Comparison of ENCODE assay signal across 9 mouse cellular contexts in genomic region chr10:119692284-119692890, GRCm38 (mm10).
DNase-seq lines count a peak whose midpoint lies in the region; ATAC-seq lines count a peak whose summit lies in the region.
"Had no signal": no experiment of that assay in that cellular context is flagged by ENCODE, and none has a peak within 500 bp of the region (broad histone marks: within the 10 kb centered on the region; RNA-seq: fewer than 3 reads in every experiment).

No protein-coding gene starts in this region.

- no peaks in the 10 kb centered on the region for H3K9me3 ChIP-seq in heart, embryonic 11.5 days (replicated peaks; ENCODE audit: control insufficient read depth, low read length)
- no peaks in the 10 kb centered on the region for H3K9me3 ChIP-seq in forebrain, embryonic 10.5 days
- no peaks in the 10 kb centered on the region for H3K9me3 ChIP-seq in neural tube, embryonic 15.5 days (replicated peaks)

- H3K4me1 ChIP-seq in heart, embryonic 11.5 days (ENCODE audit: control insufficient read depth, insufficient read depth, low read length) = peaks cover 3% of the 10 kb centered on the region; the same call in 1 of the 2 replicates
- H3K4me1 ChIP-seq in forebrain, embryonic 10.5 days = peaks cover 53% of the 10 kb centered on the region
- peaks cover 41% of the 10 kb centered on the region for H3K4me1 ChIP-seq in neural tube, embryonic 15.5 days

- H3K27ac ChIP-seq in heart, embryonic 11.5 days (ENCODE audit: low read depth, low read length) = no peak overlapping the region
- peak overlapping the region; percentile 88 for H3K27ac ChIP-seq in forebrain, embryonic 10.5 days
- H3K27ac ChIP-seq in neural tube, embryonic 15.5 days (replicated peaks) = peak overlapping the region; percentile 28; the same call in 1 of the 2 replicates

- H3K27me3 ChIP-seq in heart, embryonic 11.5 days (ENCODE audit: control insufficient read depth, insufficient read depth, low read length) = no peaks in the 10 kb centered on the region
- peaks cover 15% of the 10 kb centered on the region; the same call in 1 of the 2 replicates for H3K27me3 ChIP-seq in forebrain, embryonic 10.5 days (ENCODE audit: poor library complexity, severe bottlenecking)
- no peaks in the 10 kb centered on the region for H3K27me3 ChIP-seq in neural tube, embryonic 15.5 days (replicated peaks)

- H3K4me3 ChIP-seq in heart, embryonic 11.5 days (ENCODE audit: low read depth, low read length) = peak overlapping the region; percentile 37
- peak overlapping the region; percentile 58 for H3K4me3 ChIP-seq in forebrain, embryonic 10.5 days
- H3K4me3 ChIP-seq in neural tube, embryonic 15.5 days (replicated peaks) = peak overlapping the region; percentile 47

- 0 out of 2 replicates have a peak overlapping the region, but pooled peaks have one; percentile 2 for H3K9ac ChIP-seq in heart, embryonic 11.5 days (ENCODE audit: low read depth, low read length)
- H3K9ac ChIP-seq in neural tube, embryonic 15.5 days (replicated peaks) = peak overlapping the region; percentile 41

- 3% methylated on average over 26 of the region's 26 CpGs for WGBS in heart, embryonic 11.5 days (ENCODE audit: insufficient replicate concordance)
- 3% methylated on average over 26 of the region's 26 CpGs for whole genome bisulfite sequencing in forebrain, embryonic 10.5 days
- WGBS in neural tube, embryonic 15.5 days = 1% methylated on average over 26 of the region's 26 CpGs

- no peak for DNase-seq in heart, adult 8-10 months (ENCODE audit: low spot score)
- DNase-seq in MN1 (ENCODE audit: low spot score) = peak; percentile 73
- DNase-seq in forebrain, embryonic 10.5 days (ENCODE audit: extremely low spot score, low spot score) = peak; percentile 48
- peak; percentile 20 to 24 for DNase-seq in layer of hippocampus, postnatal 36 days
- no peak for DNase-seq in spleen, postnatal 10 days (ENCODE audit: low spot score in 2 of 2)
- DNase-seq in ovary, postnatal 36 days (ENCODE audit: low spot score) = no peak

- no peaks in the 10 kb centered on the region for H3K36me3 ChIP-seq in heart, embryonic 11.5 days (ENCODE audit: control insufficient read depth, insufficient read depth, low read length)
- no peaks in the 10 kb centered on the region for H3K36me3 ChIP-seq in forebrain, embryonic 10.5 days (replicated peaks)
- H3K36me3 ChIP-seq in neural tube, embryonic 15.5 days = no peaks in the 10 kb centered on the region
- H3K36me3 ChIP-seq: G1E had no signal

- peak overlapping the region; percentile 73 for H3K4me2 ChIP-seq in heart, embryonic 11.5 days
- peak overlapping the region; percentile 89 for H3K4me2 ChIP-seq in neural tube, embryonic 15.5 days

- ATAC-seq in heart, embryonic 11.5 days (replicated peaks; ENCODE audit: insufficient number of reproducible peaks, low FRiP score, low TSS enrichment) = no peak
- ATAC-seq in neural tube, embryonic 15.5 days (ENCODE audit: low FRiP score) = peak; percentile 30; the same call in 1 of the 2 replicates

Comparison
In these comparisons a context has a peak if more than half of its experiments do, and no peak if none do; other contexts are left out.
1. DNase-seq: peak in MN1 (single experiment), forebrain, embryonic 10.5 days (single experiment) and layer of hippocampus, postnatal 36 days (2 of 2); none in heart, adult 8-10 months (single experiment), spleen, postnatal 10 days (0 of 2) and ovary, postnatal 36 days (single experiment).
2. Peak in every context shown above with its lines, with median percentiles within 50 percentile points of each other: H3K4me3 ChIP-seq.